Mouse (Mus musculus): ENCODE results near the gene Zdhhc14. TPM values are rescaled to one million over a fixed set of nuclear protein-coding genes. Genes with fewer than 3 reads are reported as not detected.

Gene Zdhhc14
- polyA plus RNA-seq, 1 experiment from 2014 or later: 2.4 TPM

- ATAC-seq: no peak
- Histone ChIP-seq H3K36me3 (ENCODE audit: poor library complexity, severe bottlenecking) (no peaks in the 10 kb centered on the region), H3K4me3 (no peak overlapping the region), H3K4me2 (no peak overlapping the region), H3K9me3 (replicated peaks) (no peaks in the 10 kb centered on the region), H3K27me3 (no peaks in the 10 kb centered on the region), H3K27ac (no peak overlapping the region), H3K4me1 (peaks cover 13% of the 10 kb centered on the region; the same call in 1 of the 2 replicates), H3K9ac (no peak overlapping the region)
- 70% methylated on average over 5 of the region's 5 CpGs for WGBS
Observed at GRCm38 (mm10) chr17:5567943-5568342, 75.6 kb downstream of the Zdhhc14 start.

- Histone ChIP-seq H3K4me2 (no peak overlapping the region), H3K9me3 (replicated peaks) (no peaks in the 10 kb centered on the region), H3K9ac (no peak overlapping the region), H3K4me1 (peaks cover 13% of the 10 kb centered on the region; the same call in 1 of the 2 replicates), H3K27me3 (no peaks in the 10 kb centered on the region), H3K27ac (no peak overlapping the region), H3K4me3 (no peak overlapping the region), H3K36me3 (ENCODE audit: poor library complexity, severe bottlenecking) (no peaks in the 10 kb centered on the region)
- no peak for ATAC-seq
- WGBS: 51% methylated on average over 17 of the region's 17 CpGs
Observed at GRCm38 (mm10) chr17:5569131-5570030, 77.0 kb downstream of the Zdhhc14 start.

- H3K4me1 ChIP-seq: peaks cover 13% of the 10 kb centered on the region; the same call in 1 of the 2 replicates
- H3K9me3 ChIP-seq (replicated peaks): no peaks in the 10 kb centered on the region
- H3K27me3 ChIP-seq: no peaks in the 10 kb centered on the region
- H3K4me2 ChIP-seq: no peak overlapping the region
- 91% methylated on average over 1 of the region's 1 CpGs for WGBS
- H3K9ac ChIP-seq: no peak overlapping the region
- no peak overlapping the region for H3K4me3 ChIP-seq
- H3K36me3 ChIP-seq (ENCODE audit: poor library complexity, severe bottlenecking): no peaks in the 10 kb centered on the region
- H3K27ac ChIP-seq: no peak overlapping the region
- ATAC-seq: no peak
Observed at GRCm38 (mm10) chr17:5572096-5572730, 79.9 kb downstream of the Zdhhc14 start.

GRCm38 (mm10) chr17:5572745-5573420, 80.5 kb downstream of the Zdhhc14 start:
- H3K36me3 ChIP-seq (ENCODE audit: poor library complexity, severe bottlenecking): no peaks in the 10 kb centered on the region
- H3K4me1 ChIP-seq: peaks cover 8% of the 10 kb centered on the region; the same call in 1 of the 2 replicates
- no peaks in the 10 kb centered on the region for H3K27me3 ChIP-seq
- no peak overlapping the region for H3K4me2 ChIP-seq
- no peak overlapping the region for H3K9ac ChIP-seq
- no peaks in the 10 kb centered on the region for H3K9me3 ChIP-seq (replicated peaks)
- H3K4me3 ChIP-seq: no peak overlapping the region
- no peak for ATAC-seq
- H3K27ac ChIP-seq: no peak overlapping the region

- H3K27ac ChIP-seq: no peak overlapping the region
- 83% methylated on average over 5 of the region's 5 CpGs for WGBS
- H3K36me3 ChIP-seq (ENCODE audit: poor library complexity, severe bottlenecking): no peaks in the 10 kb centered on the region
Observed at GRCm38 (mm10) chr17:5574672-5575071, 82.3 kb downstream of the Zdhhc14 start.

GRCm38 (mm10) chr17:5575518-5575917, 83.2 kb downstream of the Zdhhc14 start:
- H3K27me3 ChIP-seq: no peaks in the 10 kb centered on the region
- 67% methylated on average over 4 of the region's 4 CpGs for WGBS

More at GRCm38 (mm10) chr17:5574672-5575071, 82.3 kb downstream of the Zdhhc14 start:
- Histone ChIP-seq H3K4me2 (no peak overlapping the region), H3K27me3 (no peaks in the 10 kb centered on the region), H3K9me3 (replicated peaks) (no peaks in the 10 kb centered on the region), H3K4me1 (0 out of 2 replicates have a peak, but pooled peaks cover under 1% of the 10 kb centered on the region), H3K4me3 (no peak overlapping the region), H3K9ac (no peak overlapping the region)
- ATAC-seq: no peak

GRCm38 (mm10) chr17:5582232-5582631, 89.9 kb downstream of the Zdhhc14 start:
- H3K27ac ChIP-seq: no peak overlapping the region
- no peaks in the 10 kb centered on the region for H3K9me3 ChIP-seq (replicated peaks)
- peaks cover 12% of the 10 kb centered on the region for H3K4me1 ChIP-seq
- WGBS: 99% methylated on average over 3 of the region's 3 CpGs
- no peak for ATAC-seq
- no peak overlapping the region for H3K4me2 ChIP-seq
- no peak overlapping the region for H3K4me3 ChIP-seq
- no peak overlapping the region for H3K9ac ChIP-seq
- no peaks in the 10 kb centered on the region for H3K27me3 ChIP-seq
- no peaks in the 10 kb centered on the region for H3K36me3 ChIP-seq (ENCODE audit: poor library complexity, severe bottlenecking)

More at GRCm38 (mm10) chr17:5575518-5575917, 83.2 kb downstream of the Zdhhc14 start:
- no peaks in the 10 kb centered on the region for H3K4me1 ChIP-seq
- H3K36me3 ChIP-seq (ENCODE audit: poor library complexity, severe bottlenecking): no peaks in the 10 kb centered on the region
- no peak overlapping the region for H3K4me2 ChIP-seq
- no peak overlapping the region for H3K27ac ChIP-seq
- H3K9me3 ChIP-seq (replicated peaks): no peaks in the 10 kb centered on the region
- ATAC-seq: no peak
- no peak overlapping the region for H3K4me3 ChIP-seq
- no peak overlapping the region for H3K9ac ChIP-seq

- WGBS: 93% methylated on average over 5 of the region's 5 CpGs
- no peak overlapping the region for H3K4me2 ChIP-seq
- H3K9ac ChIP-seq: no peak overlapping the region
- no peak for ATAC-seq
- H3K4me1 ChIP-seq: peaks cover 12% of the 10 kb centered on the region
- no peaks in the 10 kb centered on the region for H3K36me3 ChIP-seq (ENCODE audit: poor library complexity, severe bottlenecking)
- H3K4me3 ChIP-seq: no peak overlapping the region
- H3K9me3 ChIP-seq (replicated peaks): no peaks in the 10 kb centered on the region
- no peak overlapping the region for H3K27ac ChIP-seq
- no peaks in the 10 kb centered on the region for H3K27me3 ChIP-seq
Observed at GRCm38 (mm10) chr17:5582937-5583336, 90.6 kb downstream of the Zdhhc14 start.

- ATAC-seq: peak; percentile 51; the same call in 1 of the 2 replicates
- Histone ChIP-seq H3K4me1 (peaks cover 12% of the 10 kb centered on the region), H3K27ac (no peak overlapping the region), H3K9me3 (replicated peaks) (no peaks in the 10 kb centered on the region), H3K4me2 (peak overlapping the region; percentile 17; the same call in 1 of the 2 replicates), H3K4me3 (no peak overlapping the region), H3K27me3 (no peaks in the 10 kb centered on the region), H3K9ac (no peak overlapping the region), H3K36me3 (ENCODE audit: poor library complexity, severe bottlenecking) (no peaks in the 10 kb centered on the region)
- whole genome bisulfite sequencing: 44% methylated on average over 12 of the region's 12 CpGs
Observed at GRCm38 (mm10) chr17:5583472-5584145, 91.3 kb downstream of the Zdhhc14 start.

GRCm38 (mm10) chr17:5591604-5592209, 99.3 kb downstream of the Zdhhc14 start:
- WGBS: 79% methylated on average over 6 of the region's 6 CpGs
- H3K4me3 ChIP-seq: no peak overlapping the region
- no peak overlapping the region for H3K4me2 ChIP-seq
- H3K9ac ChIP-seq: no peak overlapping the region
- no peaks in the 10 kb centered on the region for H3K9me3 ChIP-seq (replicated peaks)
- no peaks in the 10 kb centered on the region for H3K4me1 ChIP-seq
- H3K27ac ChIP-seq: no peak overlapping the region
- no peak for ATAC-seq
- no peaks in the 10 kb centered on the region for H3K27me3 ChIP-seq
- H3K36me3 ChIP-seq (ENCODE audit: poor library complexity, severe bottlenecking): no peaks in the 10 kb centered on the region

- Histone ChIP-seq H3K4me1 (no peaks in the 10 kb centered on the region), H3K9me3 (replicated peaks) (no peaks in the 10 kb centered on the region), H3K4me2 (no peak overlapping the region), H3K27ac (no peak overlapping the region), H3K4me3 (no peak overlapping the region), H3K9ac (no peak overlapping the region), H3K36me3 (ENCODE audit: poor library complexity, severe bottlenecking) (no peaks in the 10 kb centered on the region), H3K27me3 (no peaks in the 10 kb centered on the region)
- no peak for ATAC-seq
- WGBS: 91% methylated on average over 2 of the region's 2 CpGs
Observed at GRCm38 (mm10) chr17:5593071-5593470, 100.7 kb downstream of the Zdhhc14 start.

All from forebrain, embryonic 13.5 days (tissue).